Mouse (Mus musculus) kidney, adult 2 months (tissue): ENCODE results near the gene Ctxn2.

ENCODE experiments used
- CTCF ChIP-seq: fragments of 200-500 bp; conservative IDR thresholded peaks from 2 replicates; pipeline ENCODE4 v1.5.1; 2011; ENCODE audit warnings: low read depth, mild to moderate bottlenecking, control low read depth, low read length, moderate library complexity, mixed read lengths; ENCODE audit not compliant: insufficient read depth, insufficient read length
- POLR2A ChIP-seq: fragments of 200-500 bp; IDR thresholded peaks from one replicate; pipeline ENCODE4 v1.6.1; 2011; ENCODE audit warnings: low read depth, low read length, control low read depth

GRCm38 (mm10) chr2:125192905-125193304, 56.4 kb downstream of the Ctxn2 start:
- no peak for TF ChIP-seq CTCF
- no peak for TF ChIP-seq POLR2A
